In the genomic region with DNA sequence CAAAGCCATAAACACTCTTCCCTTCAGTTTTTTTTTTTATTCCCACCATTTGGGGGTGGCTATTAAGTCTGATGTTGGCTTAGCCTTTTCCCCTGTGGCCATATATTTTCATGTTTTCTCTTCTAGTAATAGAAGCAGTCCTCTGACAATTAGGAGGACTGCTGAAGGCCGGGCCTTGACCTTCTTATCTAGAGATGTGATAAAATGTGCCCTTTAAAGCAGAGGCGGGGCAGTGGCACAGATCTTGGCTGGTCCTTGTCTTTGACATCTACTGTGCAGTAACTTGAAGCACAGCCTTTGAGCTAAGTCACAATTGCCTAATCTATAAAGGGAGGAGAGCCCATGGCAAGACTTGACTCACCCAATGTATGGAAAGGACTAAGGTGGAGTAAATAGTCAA, we compare ENCODE assay signal across 17 mouse cellular contexts.
"Had no signal": no experiment of that assay in that cellular context is flagged by ENCODE, and none has a peak within 500 bp of the region (broad histone marks: within the 10 kb centered on the region; RNA-seq: fewer than 3 reads in every experiment).

No protein-coding gene starts in this region.

- H3K9ac ChIP-seq: lung, embryonic 14.5 days; midbrain, embryonic 12.5 days; neural tube, embryonic 12.5 days had no signal

- H3K4me1 ChIP-seq: neural tube, embryonic 12.5 days had no signal

- H3K27me3 ChIP-seq: midbrain, embryonic 12.5 days; neural tube, embryonic 12.5 days had no signal

- H3K27ac ChIP-seq: midbrain, embryonic 10.5 days; midbrain, embryonic 12.5 days; neural tube, embryonic 12.5 days had no signal

- H3K9me3 ChIP-seq: midbrain, embryonic 10.5 days; midbrain, embryonic 12.5 days; neural tube, embryonic 12.5 days had no signal

- H3K36me3 ChIP-seq: midbrain, embryonic 10.5 days; midbrain, embryonic 12.5 days; neural tube, embryonic 12.5 days had no signal

- DNase-seq: lung, adult 18-20 months; lung, embryonic 14.5 days; lung, postnatal 10 days; lung, postnatal 4 days; midbrain, embryonic 14.5 days; retina, postnatal 1 day; right cerebral cortex, adult 18-20 months; right cerebral cortex, postnatal 25 days; right cerebral cortex, postnatal 4 days; spleen, adult 18-20 months; thymus, adult 18-20 months; thymus, postnatal 14 days; thymus, postnatal 36 days had no signal

- H3K4me2 ChIP-seq: lung, embryonic 14.5 days; midbrain, embryonic 12.5 days; neural tube, embryonic 12.5 days had no signal

- H3K4me3 ChIP-seq: midbrain, embryonic 10.5 days; midbrain, embryonic 12.5 days; neural tube, embryonic 12.5 days had no signal

- ATAC-seq: midbrain, embryonic 16.5 days had no signal
